Mouse (Mus musculus): ENCODE results near the gene Bzw2. TPM values are rescaled to one million over a fixed set of nuclear protein-coding genes. Genes with fewer than 3 reads are reported as not detected.
"Not testable (repeated sequence)": the region's sequence is repeated elsewhere in the genome, so short reads cannot be mapped to it uniquely, and the experiment has no call there.

The Bzw2 gene
- polyA plus RNA-seq (2015; fragmentation: Nextera tagmentation; extraction: Ambion mirVana) = 425 and 457 TPM in 2 replicates

GRCm38 (mm10) chr12:36157638-36158308, at the start of gene Bzw2:
Gene Bzw2 (minus strand): TSS chr12:36158080.
- Histone ChIP-seq H3K27me3 (no peaks in the 10 kb centered on the region), H3K4me1 (replicated peaks) (peaks cover 38% of the 10 kb centered on the region), H3K27ac (peak within 1 kb of the TSS; percentile 95), H3K4me2 (peak within 1 kb of the TSS; percentile 73), H3K9me3 (no peaks in the 10 kb centered on the region), H3K36me3 (peaks cover 2% of the 10 kb centered on the region; the same call in 1 of the 2 replicates), H3K9ac (peak within 1 kb of the TSS; percentile 96), H3K4me3 (peak within 1 kb of the TSS; percentile 95)
- peak; percentile 11 for ATAC-seq (ENCODE audit: low FRiP score)
- 2% methylated on average over 26 of the region's 26 CpGs for WGBS

GRCm38 (mm10) chr12:36207072-36207799, 49.4 kb upstream of the Bzw2 start:
- Histone ChIP-seq H3K27me3 (no peaks in the 10 kb centered on the region), H3K4me3 (0 out of 2 replicates have a peak overlapping the region, but pooled peaks have one; percentile 3), H3K36me3 (no peaks in the 10 kb centered on the region), H3K4me2 (peak overlapping the region; percentile 33), H3K4me1 (replicated peaks) (peaks cover 18% of the 10 kb centered on the region), H3K9ac (no peak overlapping the region), H3K9me3 (no peaks in the 10 kb centered on the region), H3K27ac (peak overlapping the region; percentile 67)
- 31% methylated on average over 9 of the region's 9 CpGs for whole genome bisulfite sequencing
- peak; percentile 97 for ATAC-seq (ENCODE audit: low FRiP score)

GRCm38 (mm10) chr12:36205579-36206119, 47.8 kb upstream of the Bzw2 start:
- not testable (repeated sequence) for H3K27me3 ChIP-seq; H3K27ac ChIP-seq; ATAC-seq (ENCODE audit: low FRiP score); H3K4me3 ChIP-seq; H3K9ac ChIP-seq; H3K36me3 ChIP-seq; H3K4me2 ChIP-seq; H3K9me3 ChIP-seq
- H3K4me1 ChIP-seq (replicated peaks) = peaks cover 18% of the 10 kb centered on the region
- 48% methylated on average over 5 of the region's 5 CpGs for WGBS

GRCm38 (mm10) chr12:36194976-36195375, 37.1 kb upstream of the Bzw2 start:
- H3K27ac ChIP-seq = no peak overlapping the region
- peaks cover 81% of the 10 kb centered on the region for H3K36me3 ChIP-seq
- H3K9ac ChIP-seq = no peak overlapping the region
- ATAC-seq (ENCODE audit: low FRiP score) = no peak
- H3K27me3 ChIP-seq = no peaks in the 10 kb centered on the region
- WGBS = 96% methylated on average over 7 of the region's 7 CpGs
- H3K4me2 ChIP-seq = no peak overlapping the region
- no peaks in the 10 kb centered on the region for H3K4me1 ChIP-seq (replicated peaks)
- H3K9me3 ChIP-seq = peaks cover 21% of the 10 kb centered on the region
- H3K4me3 ChIP-seq = no peak overlapping the region

GRCm38 (mm10) chr12:36190343-36190742, 32.5 kb upstream of the Bzw2 start:
- Histone ChIP-seq H3K4me1 (replicated peaks) (no peaks in the 10 kb centered on the region), H3K9ac (no peak overlapping the region), H3K27ac (no peak overlapping the region), H3K27me3 (no peaks in the 10 kb centered on the region), H3K4me3 (no peak overlapping the region), H3K36me3 (peaks cover 84% of the 10 kb centered on the region), H3K4me2 (no peak overlapping the region), H3K9me3 (no peaks in the 10 kb centered on the region)
- no peak for ATAC-seq (ENCODE audit: low FRiP score)
- WGBS = 94% methylated on average over 5 of the region's 5 CpGs

GRCm38 (mm10) chr12:36189610-36190009, 31.7 kb upstream of the Bzw2 start:
- Histone ChIP-seq H3K4me2 (no peak overlapping the region), H3K4me3 (no peak overlapping the region), H3K4me1 (replicated peaks) (no peaks in the 10 kb centered on the region), H3K9me3 (no peaks in the 10 kb centered on the region), H3K27me3 (no peaks in the 10 kb centered on the region), H3K36me3 (peaks cover 80% of the 10 kb centered on the region), H3K9ac (no peak overlapping the region), H3K27ac (no peak overlapping the region)
- 98% methylated on average over 3 of the region's 3 CpGs for WGBS
- ATAC-seq (ENCODE audit: low FRiP score) = no peak

- Histone ChIP-seq H3K4me3 (no peak overlapping the region), H3K4me1 (replicated peaks) (no peaks in the 10 kb centered on the region), H3K27me3 (no peaks in the 10 kb centered on the region), H3K9me3 (no peaks in the 10 kb centered on the region), H3K27ac (no peak overlapping the region), H3K36me3 (peaks cover 85% of the 10 kb centered on the region), H3K9ac (no peak overlapping the region), H3K4me2 (no peak overlapping the region)
- ATAC-seq (ENCODE audit: low FRiP score) = no peak
- whole genome bisulfite sequencing = 75% methylated on average over 6 of the region's 6 CpGs
Observed at GRCm38 (mm10) chr12:36187081-36187480, 29.2 kb upstream of the Bzw2 start.

- no peaks in the 10 kb centered on the region for H3K9me3 ChIP-seq
- H3K4me1 ChIP-seq (replicated peaks) = no peaks in the 10 kb centered on the region
- peaks cover 64% of the 10 kb centered on the region for H3K36me3 ChIP-seq
- no peak overlapping the region for H3K9ac ChIP-seq
- H3K27ac ChIP-seq = no peak overlapping the region
- 86% methylated on average over 6 of the region's 6 CpGs for WGBS
- no peak overlapping the region for H3K4me3 ChIP-seq
- H3K4me2 ChIP-seq = no peak overlapping the region
- H3K27me3 ChIP-seq = no peaks in the 10 kb centered on the region
- no peak for ATAC-seq (ENCODE audit: low FRiP score)
Observed at GRCm38 (mm10) chr12:36182570-36182969, 24.7 kb upstream of the Bzw2 start.

- no peak overlapping the region for H3K4me3 ChIP-seq
- no peaks in the 10 kb centered on the region for H3K4me1 ChIP-seq (replicated peaks)
- H3K27me3 ChIP-seq = no peaks in the 10 kb centered on the region
- H3K9me3 ChIP-seq = no peaks in the 10 kb centered on the region
- no peak overlapping the region for H3K4me2 ChIP-seq
- WGBS = 95% methylated on average over 5 of the region's 5 CpGs
- no peak overlapping the region for H3K9ac ChIP-seq
- no peak for ATAC-seq (ENCODE audit: low FRiP score)
- H3K27ac ChIP-seq = no peak overlapping the region
- H3K36me3 ChIP-seq = peaks cover 67% of the 10 kb centered on the region
Observed at GRCm38 (mm10) chr12:36177227-36177626, 19.3 kb upstream of the Bzw2 start.

- no peaks in the 10 kb centered on the region for H3K9me3 ChIP-seq
- H3K36me3 ChIP-seq = peaks cover 25% of the 10 kb centered on the region
- peaks cover 3% of the 10 kb centered on the region; the same call in 1 of the 2 replicates for H3K4me1 ChIP-seq (replicated peaks)
- 63% methylated on average over 1 of the region's 1 CpGs for WGBS
- no peak overlapping the region for H3K9ac ChIP-seq
- no peak overlapping the region for H3K27ac ChIP-seq
- H3K4me2 ChIP-seq = no peak overlapping the region
- no peaks in the 10 kb centered on the region for H3K27me3 ChIP-seq
- H3K4me3 ChIP-seq = no peak overlapping the region
- no peak for ATAC-seq (ENCODE audit: low FRiP score)
Observed at GRCm38 (mm10) chr12:36165299-36165698, 7.4 kb upstream of the Bzw2 start.

GRCm38 (mm10) chr12:36164126-36164791, 6.4 kb upstream of the Bzw2 start:
- ATAC-seq (ENCODE audit: low FRiP score) = no peak
- peaks cover 18% of the 10 kb centered on the region for H3K36me3 ChIP-seq
- no peaks in the 10 kb centered on the region for H3K27me3 ChIP-seq
- H3K9ac ChIP-seq = no peak overlapping the region
- H3K4me2 ChIP-seq = no peak overlapping the region
- no peaks in the 10 kb centered on the region for H3K9me3 ChIP-seq
- 89% methylated on average over 7 of the region's 7 CpGs for WGBS
- H3K4me1 ChIP-seq (replicated peaks) = peaks cover 4% of the 10 kb centered on the region
- no peak overlapping the region for H3K4me3 ChIP-seq
- no peak overlapping the region for H3K27ac ChIP-seq

GRCm38 (mm10) chr12:36157304-36157637, 609 bp downstream of the Bzw2 start:
- Histone ChIP-seq H3K27ac (peak overlapping the region; percentile 95), H3K4me3 (peak overlapping the region; percentile 95), H3K9me3 (no peaks in the 10 kb centered on the region), H3K9ac (peak overlapping the region; percentile 96), H3K4me1 (replicated peaks) (peaks cover 38% of the 10 kb centered on the region), H3K27me3 (no peaks in the 10 kb centered on the region), H3K4me2 (peak overlapping the region; percentile 73), H3K36me3 (no peaks in the 10 kb centered on the region)
- WGBS = 0% methylated on average over 14 of the region's 14 CpGs
- ATAC-seq (ENCODE audit: low FRiP score) = peak; percentile 45

All from hindbrain, embryonic 13.5 days (tissue).